Mouse (Mus musculus) kidney, adult 2 months (tissue): ENCODE measurements at regions not wholly inside any gene's neighbourhood (a gene's known extent, or its start where the extent isn't known, plus 50 kb on each side); places are given as distances from the start of the nearest gene placed in this dataset.

Source experiments
- CTCF ChIP-seq: fragments of 200-500 bp; conservative IDR thresholded peaks from 2 replicates; pipeline ENCODE4 v1.5.1; 2011; ENCODE audit warnings: low read depth, mild to moderate bottlenecking, control low read depth, low read length, moderate library complexity, mixed read lengths; ENCODE audit not compliant: insufficient read depth, insufficient read length
- POLR2A ChIP-seq: fragments of 200-500 bp; IDR thresholded peaks from one replicate; pipeline ENCODE4 v1.6.1; 2011; ENCODE audit warnings: low read depth, low read length, control low read depth

DNA sequence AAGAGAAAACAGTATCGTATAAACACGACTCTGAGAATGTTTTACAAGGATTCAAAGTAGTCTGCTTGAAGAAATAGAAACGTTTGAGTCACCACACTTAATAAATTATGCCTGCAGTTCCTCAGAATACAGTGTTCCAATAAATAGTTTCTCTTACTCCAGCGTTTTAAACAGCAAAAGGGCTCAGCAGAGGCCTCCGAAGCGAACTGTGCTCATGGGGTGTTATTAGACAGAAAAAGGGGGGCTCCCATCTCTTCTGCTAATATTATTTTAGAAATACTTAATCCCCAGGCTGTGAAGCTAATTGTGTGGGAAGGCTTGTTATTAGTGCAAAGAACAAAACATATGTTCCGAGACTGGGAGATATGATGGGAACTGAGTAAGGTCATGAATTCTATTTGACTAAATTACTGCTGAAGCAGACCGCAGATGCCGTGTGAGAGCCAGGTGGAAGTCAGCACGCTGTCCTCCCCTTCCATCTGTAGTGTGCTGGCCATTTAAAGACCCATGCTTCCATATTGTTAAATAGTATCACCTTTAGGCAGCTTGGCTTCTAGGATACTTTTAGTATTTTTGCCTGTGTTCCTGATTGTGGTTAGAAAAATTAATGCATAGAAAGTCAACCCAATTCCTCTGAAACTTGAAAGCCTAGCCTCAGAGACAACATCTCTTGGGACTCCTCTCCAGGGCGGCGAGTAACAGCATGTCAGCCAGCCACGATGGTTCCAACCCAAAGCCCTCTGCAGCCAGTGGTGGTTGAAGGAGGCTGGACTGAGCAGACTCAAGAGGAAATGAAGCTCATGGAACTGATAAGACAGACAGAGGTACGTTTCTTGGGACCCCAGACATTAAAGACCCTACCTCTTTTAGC, 309.4 kb upstream of the Mpped2 start:
- TF ChIP-seq CTCF (no peak), POLR2A (no peak)
